Mouse (Mus musculus) gastrocnemius, postnatal 14 days (tissue): ENCODE measurements around the gene AW549877. TPM values are rescaled to one million over a fixed set of nuclear protein-coding genes. Genes with fewer than 3 reads are reported as not detected.
A peak's percentile ranks its signal among the peaks of the same experiment; 100 is the strongest.

Experiments used
- DNase-seq: peaks from one replicate; pipeline ENCODE4 v3.0.0; 2021; ENCODE audit warnings: mixed read lengths
- intact Hi-C: fragments of 180-260 bp; cut with DNase I; formaldehyde crosslinking; loops from one replicate; pipeline ENCODE4 v1.15.1; 2025; ENCODE audit warnings: low total_unique reads
- total RNA-seq, 2 experiments: library from RNA; stranded (reverse); gene quantifications; 2 replicates each; pipeline ENCODE4 v1.2.3; 2021

AW549877 gene
- total RNA-seq, 2 experiments from 2014 or later: 11.0 to 13.2 TPM

DNA sequence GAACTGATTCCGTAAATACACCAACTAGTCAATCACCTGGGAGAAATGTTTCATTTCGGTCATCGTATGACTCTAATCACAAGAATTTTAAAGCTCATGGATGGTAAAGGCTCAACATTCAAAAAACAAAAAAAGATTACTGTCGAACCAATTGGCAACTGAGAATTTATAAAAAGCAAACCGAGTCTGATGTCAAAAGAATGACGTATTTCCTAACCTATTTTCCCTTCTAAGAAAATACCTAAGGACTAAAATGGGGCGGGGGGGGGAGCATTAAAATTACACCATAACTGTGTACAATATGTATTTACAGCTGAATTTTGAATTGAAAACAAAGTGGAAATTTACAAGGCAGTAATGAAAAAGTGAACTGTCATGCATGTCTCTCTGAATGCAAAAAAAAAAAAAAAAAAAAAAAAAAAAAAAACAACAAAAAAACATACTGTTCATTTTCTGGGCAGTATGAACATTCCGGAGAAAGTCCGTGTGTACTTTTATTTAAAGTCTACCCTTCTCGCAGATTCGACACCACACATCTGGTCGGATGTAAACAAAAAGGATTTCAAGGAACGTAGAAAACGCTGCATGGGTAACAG lies 594 bp downstream of the AW549877 start:
- intact Hi-C loops: no loop called here
- no peak for DNase-seq

DNA sequence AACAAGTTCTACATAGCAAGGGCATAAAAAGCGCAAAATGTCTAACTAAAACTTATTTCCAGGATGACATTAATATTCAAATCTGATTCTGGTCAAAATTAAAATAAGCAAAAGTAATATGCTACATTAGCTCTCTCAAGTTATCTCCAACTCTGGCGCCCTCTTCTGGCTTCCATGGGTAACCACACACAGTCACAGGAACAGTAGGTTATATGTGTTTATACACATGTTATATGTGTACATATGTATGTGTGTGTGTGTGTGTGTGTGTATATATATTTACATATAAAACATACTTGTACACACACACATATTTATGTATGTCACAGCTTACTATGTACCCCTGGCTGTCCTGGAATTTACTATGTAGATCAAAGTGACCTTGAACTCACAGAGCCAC lies 7.6 kb downstream of the AW549877 start:
- peak; percentile 23 for DNase-seq
- intact Hi-C loops: no loop called here

DNA sequence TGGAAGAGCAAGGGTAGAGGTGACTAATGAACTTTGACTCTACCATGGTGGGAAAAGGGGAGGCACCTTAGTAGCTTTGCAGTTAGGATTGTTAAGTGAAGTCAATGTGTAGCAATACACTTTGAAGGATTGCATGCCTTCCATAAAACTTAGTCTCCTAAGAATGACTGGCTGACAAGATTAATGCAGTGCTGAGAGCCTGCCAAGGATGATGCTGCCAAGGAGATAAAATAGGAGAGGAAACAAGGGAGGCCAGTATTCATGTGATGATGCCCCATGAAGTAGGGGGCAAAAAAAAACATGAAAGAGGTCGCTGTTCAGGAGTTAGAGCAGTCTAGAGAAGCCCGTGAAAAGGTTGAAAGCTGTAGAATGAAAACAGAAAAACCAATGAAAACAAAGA lies 10.7 kb downstream of the AW549877 start:
- intact Hi-C loops: no loop called here
- DNase-seq: no peak

DNA sequence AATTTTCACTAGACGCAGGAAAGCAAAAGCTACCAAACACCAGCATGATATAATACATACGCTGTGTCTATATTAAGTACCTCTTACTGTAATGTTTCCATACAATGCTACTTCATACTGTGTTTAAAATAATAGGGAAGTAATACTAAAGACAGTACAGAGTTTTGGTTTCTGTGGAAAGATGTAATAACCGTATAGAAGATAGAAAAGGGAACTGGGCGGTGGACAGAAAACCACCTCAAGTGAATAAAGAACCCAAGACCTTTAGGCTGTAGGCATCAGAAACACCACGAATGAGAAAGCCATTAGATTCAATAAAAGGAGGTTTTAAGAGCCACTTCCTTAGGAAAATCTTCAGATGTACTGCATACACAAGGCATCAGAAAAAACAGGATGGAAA lies 12.8 kb downstream of the AW549877 start:
- intact Hi-C loops: no loop called here
- no peak for DNase-seq

DNA sequence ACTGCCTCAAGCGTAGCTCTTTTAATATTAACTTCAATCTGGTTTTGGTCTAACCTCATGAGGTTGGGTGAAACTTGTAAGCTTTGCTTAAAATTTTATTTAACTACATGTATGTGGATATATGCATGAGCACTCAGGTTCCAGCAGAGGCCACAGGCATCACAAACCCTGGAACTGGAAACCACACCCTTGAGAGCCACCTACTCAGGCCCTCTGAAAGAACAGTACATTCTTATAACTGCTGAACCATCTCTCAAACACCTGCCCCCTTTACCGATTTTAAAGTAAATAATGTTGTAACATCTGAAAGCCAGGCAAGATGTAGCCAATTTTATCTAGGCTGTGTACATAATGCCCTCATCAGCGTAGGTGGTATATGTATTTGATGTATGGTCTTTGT lies 15.7 kb downstream of the AW549877 start:
- no peak for DNase-seq
- intact Hi-C loops: no loop called here

DNA sequence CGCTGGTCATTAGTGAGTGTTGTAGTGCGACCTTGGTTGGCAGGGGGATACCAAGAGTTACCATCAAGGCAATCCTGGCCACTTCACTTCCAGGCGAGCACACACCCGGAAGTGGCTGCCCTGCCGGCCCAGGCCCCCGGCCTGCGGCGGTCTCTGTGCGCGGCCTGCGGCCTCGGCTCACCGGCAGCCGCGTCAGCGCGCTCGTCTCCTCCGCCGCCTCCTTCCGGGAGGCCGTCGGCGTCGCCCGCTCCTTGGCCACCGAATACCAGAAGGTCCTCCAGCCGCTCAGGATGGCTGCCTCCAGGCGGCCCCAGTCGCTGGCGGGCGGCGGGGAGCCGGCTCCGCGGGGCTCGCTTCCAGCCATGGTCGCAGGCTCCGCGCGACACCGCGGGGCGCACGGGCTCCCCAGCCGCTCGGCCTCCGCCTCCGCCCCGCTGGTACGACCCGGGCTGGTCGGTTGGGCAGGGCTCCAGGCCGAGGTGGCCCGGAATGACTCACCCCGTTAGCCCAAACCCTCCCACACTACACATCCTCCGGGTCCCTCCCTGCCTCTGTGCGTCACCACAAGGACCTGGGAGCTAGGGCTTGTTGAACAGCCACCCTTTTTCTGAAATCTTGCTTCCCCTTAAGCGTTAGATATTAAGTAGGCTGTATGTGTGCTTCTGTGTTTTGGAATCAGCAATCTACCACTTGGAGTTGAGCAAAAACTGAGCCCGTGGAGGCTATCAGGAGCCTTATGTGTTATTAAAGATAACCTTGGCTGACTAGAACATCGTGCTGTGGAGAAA lies 16.3 kb downstream of the AW549877 start, which contains the start of gene Fbxo4:
TSS of gene Fbxo4 (minus strand) at position 513 of the 788 bp plus-strand sequence.
- peak; percentile 90 for DNase-seq
- intact Hi-C loops: no loop called here

DNA sequence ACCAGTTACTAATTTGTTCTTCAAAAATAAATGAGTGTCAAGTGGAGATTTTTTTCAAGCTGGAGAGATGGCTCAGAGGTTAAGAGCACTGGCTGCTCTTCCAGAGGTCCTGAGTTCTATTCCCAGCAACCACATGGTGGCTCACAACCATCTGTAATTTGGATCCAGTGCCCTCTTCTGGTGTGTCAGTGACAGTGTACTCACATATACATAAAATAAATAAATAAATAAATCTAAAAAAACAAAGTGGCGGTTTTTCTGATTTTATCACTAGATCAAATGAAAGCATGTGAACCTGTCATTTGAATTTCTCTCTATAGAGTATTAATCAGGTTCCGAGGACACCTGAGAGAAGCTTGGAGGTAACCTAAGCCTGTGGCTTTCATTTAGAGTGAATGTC lies 17.3 kb downstream of the AW549877 start:
- intact Hi-C loops: no loop called here
- no peak for DNase-seq

DNA sequence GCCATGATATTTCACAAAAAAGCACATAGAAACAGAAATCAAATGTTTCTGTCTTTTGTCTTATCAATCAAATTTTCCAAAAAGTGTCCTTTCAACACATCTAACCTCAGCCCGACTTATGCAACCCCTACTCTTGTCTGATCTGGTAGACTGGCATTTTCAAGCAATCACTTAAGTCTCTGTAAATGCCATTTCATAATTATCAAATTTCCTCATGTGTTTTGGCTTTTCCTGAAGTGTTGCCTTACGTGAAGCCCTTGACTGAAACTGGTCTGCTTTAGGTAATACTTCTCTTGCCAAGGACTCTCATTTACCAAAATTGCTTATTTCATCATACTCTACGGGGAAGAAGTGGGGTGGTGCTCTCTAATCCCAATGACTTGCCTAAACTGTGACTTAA lies 22.2 kb downstream of the AW549877 start:
- intact Hi-C loops: no loop called here
- no peak for DNase-seq

DNA sequence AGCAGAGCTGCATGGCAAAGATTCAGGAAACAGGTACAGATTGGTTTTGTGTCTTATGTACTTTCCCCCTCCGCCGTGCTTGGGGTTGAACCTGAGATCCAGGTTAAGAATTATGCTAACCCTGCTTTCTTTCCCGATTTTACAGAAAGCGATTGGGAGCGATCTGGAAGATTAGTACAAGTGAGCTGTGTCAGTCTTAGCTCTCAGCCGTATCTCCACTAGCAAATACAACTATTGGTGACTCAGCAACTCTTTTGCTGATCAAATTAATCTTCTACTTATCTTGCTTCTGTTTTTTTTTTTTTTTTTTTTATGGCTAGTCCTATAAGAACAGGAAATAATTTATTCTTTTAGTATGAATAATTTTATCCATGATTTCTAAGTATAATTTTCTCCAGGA lies 25.4 kb downstream of the AW549877 start:
- DNase-seq: no peak
- intact Hi-C loops: no loop called here

DNA sequence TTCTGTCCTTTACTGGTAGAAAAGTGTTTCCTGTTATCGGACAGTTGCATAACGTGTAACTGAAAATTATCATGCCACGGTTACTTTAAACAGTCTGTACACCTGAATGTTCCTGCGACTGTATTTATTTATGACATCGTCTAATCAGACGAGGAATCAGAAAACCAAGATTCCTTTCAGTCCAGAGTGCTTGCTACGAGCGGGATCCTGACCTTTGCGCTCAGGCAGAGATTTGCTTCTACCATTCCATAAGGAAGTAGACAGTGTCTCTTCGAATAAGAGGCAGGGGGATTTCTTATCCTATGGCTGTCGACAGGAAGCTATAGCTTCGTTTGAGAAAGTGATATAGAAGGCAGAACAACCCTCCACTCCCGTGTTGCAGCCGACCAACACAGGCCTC lies 25.8 kb downstream of the AW549877 start:
- no peak for DNase-seq
- intact Hi-C loops: no loop called here

DNA sequence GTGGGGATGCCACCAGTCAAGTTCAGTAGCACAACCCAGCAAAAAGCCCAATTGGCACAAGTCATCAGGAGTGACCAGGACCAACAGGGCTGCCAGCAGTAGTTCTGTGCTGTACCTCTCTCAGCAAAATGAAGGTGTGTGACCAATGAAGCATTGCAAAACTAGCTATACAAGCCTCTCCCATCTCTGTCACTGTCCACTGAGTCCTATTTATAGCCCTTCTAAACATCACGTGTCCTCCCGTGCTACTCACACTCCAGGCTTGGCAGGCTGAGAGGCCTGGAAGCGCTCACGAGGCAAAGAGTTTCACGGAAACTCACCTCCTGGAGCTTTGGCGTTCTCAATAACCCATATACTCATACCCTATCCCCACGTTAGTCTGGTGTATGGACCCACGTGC lies 33.3 kb downstream of the AW549877 start:
- DNase-seq: peak; percentile 20
- intact Hi-C loops: no loop called here

DNA sequence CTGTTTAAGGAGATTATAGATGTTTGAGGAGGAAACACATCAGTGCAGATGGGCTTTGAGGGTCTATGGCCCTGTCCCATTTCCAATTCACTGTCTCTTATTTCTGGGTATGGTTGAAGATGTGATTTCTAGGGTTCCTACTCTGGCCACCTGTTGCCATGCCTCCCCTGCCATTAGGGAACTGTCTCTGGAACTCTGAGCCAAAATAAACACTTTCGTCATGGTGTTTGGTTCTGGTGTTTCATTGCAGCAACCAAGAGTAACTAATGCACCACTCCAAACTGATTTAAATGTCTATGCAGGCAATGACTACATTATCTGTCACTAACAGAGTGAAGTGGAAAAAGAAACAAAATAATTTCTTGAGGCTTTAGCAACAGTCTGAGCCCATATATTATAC lies 35.5 kb downstream of the AW549877 start:
- no peak for DNase-seq
- intact Hi-C loops: no loop called here

DNA sequence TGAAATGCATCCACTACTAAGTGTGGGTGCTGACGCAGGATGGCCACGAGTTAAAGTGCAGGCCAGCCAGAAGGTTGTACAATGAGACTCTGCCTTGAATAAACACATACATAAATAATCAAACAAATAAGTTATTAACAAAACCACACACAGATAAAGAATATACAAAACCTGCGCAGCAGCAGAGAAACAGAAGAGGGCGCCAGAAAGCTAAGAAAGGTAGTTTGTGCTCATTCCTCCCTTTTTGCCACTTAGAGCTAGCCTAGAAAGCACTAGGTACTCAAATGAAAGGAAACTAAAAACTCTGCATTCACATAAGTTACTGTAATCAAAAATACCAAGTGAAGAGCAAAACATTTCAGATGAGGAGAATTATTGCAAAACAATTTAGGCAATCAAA lies 37.6 kb downstream of the AW549877 start:
- intact Hi-C loops: loop anchor here (5.0 kb wide), 1 partner anchor 84 kb away; no protein-coding TSS in a partner anchor
- DNase-seq: peak; percentile 23

DNA sequence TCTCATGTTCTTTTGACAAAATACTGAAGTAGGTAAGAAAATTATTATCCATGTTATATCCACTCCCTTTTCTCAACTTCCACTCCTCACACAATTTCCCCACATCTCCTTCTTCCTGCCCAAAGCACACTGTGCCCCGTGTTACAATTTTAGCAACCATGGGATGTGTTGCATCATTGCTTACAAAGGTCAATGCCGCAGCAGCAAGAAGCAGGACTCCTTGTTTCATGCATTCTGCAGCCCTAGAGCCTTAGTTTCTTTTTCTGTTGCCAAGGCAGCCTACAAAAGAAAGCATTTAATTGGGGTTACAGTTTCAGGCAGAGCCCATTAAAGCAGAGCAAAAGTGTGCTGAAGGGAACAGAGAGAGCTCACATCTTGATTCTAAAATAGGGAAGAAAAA lies 40.6 kb downstream of the AW549877 start:
- no peak for DNase-seq
- intact Hi-C loops: loop anchor here (5.0 kb wide), 1 partner anchor 87 kb away; no protein-coding TSS in a partner anchor

DNA sequence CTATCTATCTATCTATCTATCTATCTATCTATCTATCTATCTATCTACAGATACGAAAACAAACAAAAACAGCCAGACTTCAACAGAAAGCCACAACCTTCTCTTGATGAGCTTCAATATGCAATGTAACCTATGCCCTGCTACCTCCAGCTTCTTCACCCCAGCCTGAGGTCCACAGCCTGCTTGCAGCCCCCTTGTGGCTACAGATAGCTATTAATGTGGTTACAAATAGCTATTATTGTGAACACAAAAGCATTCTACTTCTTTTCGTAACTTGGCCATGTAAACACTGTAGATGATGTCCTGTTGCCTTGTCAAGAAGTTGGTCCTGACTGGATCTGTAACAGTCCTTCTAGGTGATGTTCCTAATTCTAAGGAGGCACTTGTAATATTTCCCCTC lies 57.4 kb downstream of the AW549877 start:
- intact Hi-C loops: no loop called here
- no peak for DNase-seq

DNA sequence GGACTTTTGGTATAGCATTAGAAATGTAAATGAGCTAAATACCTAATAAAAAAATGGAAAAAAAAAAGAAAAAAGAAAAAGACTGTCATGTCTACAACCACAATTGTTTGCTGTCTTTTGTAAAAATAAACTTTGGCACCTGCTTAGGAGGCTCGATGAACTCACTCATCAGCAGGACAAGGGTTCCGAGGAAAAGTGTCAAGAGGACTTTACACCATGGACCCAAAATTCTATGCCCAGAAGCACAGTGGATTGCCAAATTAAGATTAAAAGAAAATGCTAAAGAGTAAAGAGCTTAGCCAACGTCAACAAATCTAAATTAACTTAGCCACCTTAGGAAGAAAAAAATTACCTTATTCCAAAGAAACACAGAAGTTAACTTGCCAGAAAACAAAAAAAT lies 59.5 kb downstream of the AW549877 start:
- intact Hi-C loops: no loop called here

DNA sequence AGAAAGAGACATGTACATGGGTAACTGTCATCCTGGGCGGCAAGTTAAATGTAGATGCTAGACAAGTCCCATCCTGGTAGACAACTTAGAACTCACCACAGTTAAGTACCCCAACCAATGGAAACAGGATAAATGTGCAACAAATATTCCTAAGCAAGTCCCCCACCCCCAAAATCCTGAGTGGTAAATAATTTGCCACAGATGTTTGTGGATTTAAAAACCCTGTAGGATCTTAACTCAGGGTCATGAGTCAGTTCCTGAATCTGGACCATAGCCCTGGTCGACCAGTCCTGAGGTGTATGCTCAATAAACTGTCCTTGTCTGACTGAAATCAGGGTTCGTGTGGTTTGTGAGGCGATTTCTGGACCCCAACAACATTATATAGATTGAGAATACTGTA lies 62.1 kb downstream of the AW549877 start:
- intact Hi-C loops: no loop called here
- DNase-seq: no peak

More for the DNA sequence above, 59.5 kb downstream of the AW549877 start:
- DNase-seq: no peak
